Mouse (Mus musculus) lung, adult 2 months (tissue): ENCODE measurements around the gene Hs2st1.

Experiments
- CTCF ChIP-seq: fragments of 200-500 bp; IDR thresholded peaks from 2 replicates; pipeline ENCODE4 v1.5.1; 2011; ENCODE audit warnings: mild to moderate bottlenecking, low read length, control low read depth; ENCODE audit not compliant: insufficient read depth
- POLR2A ChIP-seq: fragments of 200-500 bp; IDR thresholded peaks from 2 replicates; pipeline ENCODE4 v1.6.1; 2011; ENCODE audit warnings: low read depth, mild to moderate bottlenecking, control low read depth, low read length, borderline replicate concordance; ENCODE audit errors: extremely low read depth

- TF ChIP-seq CTCF, result no peak
- no peak for TF ChIP-seq POLR2A
These were observed 99.1 kb downstream of the Hs2st1 start for GRCm38 (mm10) chr3:144470901-144471300.
